Mouse (Mus musculus) layer of hippocampus, postnatal 25 days (tissue): ENCODE measurements around the gene Afdn. TPM values are rescaled to one million over a fixed set of nuclear protein-coding genes. Genes with fewer than 3 reads are reported as not detected.
"Not testable (repeated sequence)": the region's sequence is repeated elsewhere in the genome, so short reads cannot be mapped to it uniquely, and the experiment has no call there.

Source experiments
- DNase-seq, 2 experiments: peaks; one replicate each; pipeline ENCODE4 v3.0.0; 2022; ENCODE audit warnings: mixed read lengths in 2 of 2, low spot score in 1 of 2; ENCODE audit errors: extremely low spot score in 1 of 2
- total RNA-seq, 2 experiments: library from RNA; stranded (reverse); gene quantifications; 2 replicates each; pipeline ENCODE4 v1.2.3; 2021

Afdn gene
- total RNA-seq, 2 experiments from 2014 or later = 91.7 to 115 TPM

DNA sequence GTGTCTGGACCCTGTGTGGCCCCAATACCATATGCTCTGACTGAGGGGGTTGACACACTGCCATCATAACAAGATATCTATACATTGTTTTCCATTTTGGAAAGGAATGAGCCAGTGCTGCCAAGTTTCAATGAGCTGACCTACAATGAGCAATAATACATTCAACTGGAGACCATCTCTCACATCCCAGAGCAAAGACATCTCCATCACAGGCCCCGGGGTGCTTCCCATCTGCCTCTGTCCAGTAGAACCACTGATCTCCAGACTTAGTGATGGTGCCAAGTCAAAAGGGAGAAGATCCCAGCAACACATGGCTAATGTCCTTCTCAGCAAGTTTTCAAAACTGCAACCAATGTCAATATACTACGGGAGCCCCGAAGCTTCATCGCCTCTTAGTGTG lies 177.4 kb downstream of the Afdn start:
- no peak for DNase-seq

DNA sequence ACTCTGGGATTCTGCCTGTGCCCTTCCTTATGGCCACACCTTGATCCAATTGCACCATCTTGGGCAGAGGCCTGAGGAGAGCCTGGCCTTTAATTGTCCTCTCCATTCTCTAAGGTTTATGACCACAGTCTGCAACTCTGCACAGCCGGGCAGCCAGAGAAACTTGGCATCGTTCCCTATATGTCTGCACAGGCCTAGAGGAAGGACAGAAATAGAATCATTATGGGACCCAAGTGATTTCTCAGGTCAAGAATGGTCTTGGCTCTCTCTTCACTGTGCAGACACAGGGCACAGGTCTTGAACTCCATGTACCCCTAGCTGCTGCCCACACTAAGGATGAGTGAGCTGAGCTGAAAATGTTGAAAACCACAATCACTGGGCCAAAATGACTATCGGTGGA lies 178.3 kb downstream of the Afdn start:
- no peak for DNase-seq

DNA sequence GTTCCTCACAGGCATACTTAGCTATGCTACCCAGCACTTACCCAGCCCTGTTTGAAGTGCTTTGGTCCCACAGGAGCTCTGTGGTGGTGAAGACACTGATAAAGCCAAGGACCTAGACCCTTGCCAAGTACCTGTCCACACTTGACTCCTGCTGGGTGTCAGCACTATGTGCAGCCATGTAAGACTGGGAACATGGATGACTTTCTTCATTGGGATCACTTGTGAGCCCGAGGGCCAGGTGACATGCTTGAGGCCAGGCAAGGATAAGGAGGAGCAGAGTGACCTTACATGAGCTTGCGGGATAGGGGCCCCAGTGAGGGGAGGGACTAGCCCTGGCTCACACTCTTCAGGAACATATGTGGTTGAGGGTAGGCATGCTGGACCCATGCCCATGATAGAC lies 178.9 kb downstream of the Afdn start:
- not testable (repeated sequence) for DNase-seq

DNA sequence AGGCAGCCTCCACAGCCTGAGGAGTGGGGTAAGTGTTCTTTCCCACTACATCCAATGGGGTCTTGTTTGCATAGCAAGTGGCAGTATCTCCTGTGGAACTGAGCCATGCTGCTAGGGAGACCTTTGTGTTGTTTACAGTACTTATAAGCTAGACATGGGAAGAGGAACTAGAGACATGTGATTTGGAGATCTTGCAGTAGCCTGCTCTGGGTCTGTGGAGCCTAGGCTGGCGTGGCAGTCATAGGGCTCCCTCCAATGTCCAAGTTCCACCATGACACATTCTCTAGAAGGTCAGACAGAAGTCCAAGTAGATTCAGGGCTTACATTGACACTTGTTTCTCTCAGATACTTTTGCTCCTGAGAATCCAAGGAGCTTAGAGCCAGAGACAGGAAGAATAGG lies 180.1 kb downstream of the Afdn start:
- DNase-seq = no peak

DNA sequence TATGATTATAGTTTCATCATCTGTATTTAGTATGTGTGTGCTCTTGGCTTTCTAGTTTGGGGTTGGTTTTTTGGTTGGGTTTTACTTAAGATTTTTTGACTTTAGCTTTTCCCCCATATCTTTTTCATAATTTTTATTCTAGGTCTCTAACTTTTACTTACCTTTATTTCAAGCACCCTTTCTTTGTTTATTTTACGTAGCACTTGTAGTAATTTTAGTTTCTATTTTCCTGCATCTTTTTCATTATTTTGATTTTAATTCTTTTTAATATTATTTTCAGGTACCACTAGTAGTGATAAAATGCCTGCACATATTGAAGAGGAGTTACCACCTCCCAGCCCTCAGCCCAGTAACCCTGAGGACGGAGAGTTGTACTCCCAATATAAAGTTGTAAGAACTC lies 187.7 kb downstream of the Afdn start, which contains the start of gene Gm7168:
Gm7168 (plus strand) TSS at position 301 of the 400 bp plus-strand sequence.
- not testable (repeated sequence) for DNase-seq

DNA sequence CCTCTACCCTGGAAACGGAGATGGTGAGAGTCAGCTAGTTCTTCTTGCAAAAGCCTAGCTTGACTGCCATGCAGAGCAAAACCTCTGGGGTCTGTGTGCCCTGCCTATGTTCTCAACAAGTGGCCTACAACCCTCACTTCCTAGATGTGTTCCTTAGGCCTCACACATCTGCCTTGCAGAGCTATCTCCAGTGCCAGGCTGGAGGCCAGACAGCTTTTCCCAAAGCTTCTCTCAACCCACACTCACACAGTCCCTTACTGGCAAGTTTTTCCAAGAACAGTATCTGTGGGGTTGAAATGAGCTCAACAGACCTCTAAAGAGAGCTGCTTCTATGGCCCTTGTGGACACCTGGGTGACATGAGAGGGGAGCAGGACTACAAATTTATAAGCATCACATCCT lies 191.2 kb downstream of the Afdn start:
- not testable (repeated sequence) for DNase-seq

Other genes starting within 250 kb of the Afdn start
- gene Tcte2, start 1.3 kb downstream of the Afdn start, total RNA-seq = 10 to 100 TPM; 18.9 to 22.3 TPM
- not detected for gene Gm7168, start 187.8 kb downstream of the Afdn start, total RNA-seq
- not detected for gene Gm7356, start 243.2 kb downstream of the Afdn start, total RNA-seq